Mouse (Mus musculus) right cerebral cortex, postnatal 25 days (tissue): ENCODE results near the gene Tmeff2.

Source experiments
- DNase-seq: peaks from one replicate; pipeline ENCODE4 v3.0.0; 2022

Tmeff2 gene

GRCm38 (mm10) chr1:51115761-51116160 is 215.3 kb downstream of the Tmeff2 start:
- no peak for DNase-seq

DNA sequence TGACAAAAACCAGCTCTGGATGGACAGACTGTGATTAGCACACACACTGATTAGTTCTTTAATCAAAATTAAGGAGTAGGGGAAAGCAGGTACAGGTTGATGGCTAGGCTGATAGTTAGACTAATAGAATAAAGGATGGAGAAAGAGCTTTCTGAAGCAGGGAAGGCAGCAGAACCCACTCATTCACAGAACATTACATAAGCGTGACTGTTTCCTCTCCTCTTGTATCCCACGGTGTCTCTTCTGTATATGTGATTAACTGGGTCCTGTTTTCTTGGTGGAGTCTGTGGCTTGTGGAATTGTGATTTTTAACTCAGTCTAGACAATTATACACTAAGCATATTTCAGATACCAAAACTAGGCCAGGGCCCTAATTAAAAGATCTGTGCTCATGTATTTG is 217.4 kb downstream of the Tmeff2 start:
- DNase-seq = no peak

DNA sequence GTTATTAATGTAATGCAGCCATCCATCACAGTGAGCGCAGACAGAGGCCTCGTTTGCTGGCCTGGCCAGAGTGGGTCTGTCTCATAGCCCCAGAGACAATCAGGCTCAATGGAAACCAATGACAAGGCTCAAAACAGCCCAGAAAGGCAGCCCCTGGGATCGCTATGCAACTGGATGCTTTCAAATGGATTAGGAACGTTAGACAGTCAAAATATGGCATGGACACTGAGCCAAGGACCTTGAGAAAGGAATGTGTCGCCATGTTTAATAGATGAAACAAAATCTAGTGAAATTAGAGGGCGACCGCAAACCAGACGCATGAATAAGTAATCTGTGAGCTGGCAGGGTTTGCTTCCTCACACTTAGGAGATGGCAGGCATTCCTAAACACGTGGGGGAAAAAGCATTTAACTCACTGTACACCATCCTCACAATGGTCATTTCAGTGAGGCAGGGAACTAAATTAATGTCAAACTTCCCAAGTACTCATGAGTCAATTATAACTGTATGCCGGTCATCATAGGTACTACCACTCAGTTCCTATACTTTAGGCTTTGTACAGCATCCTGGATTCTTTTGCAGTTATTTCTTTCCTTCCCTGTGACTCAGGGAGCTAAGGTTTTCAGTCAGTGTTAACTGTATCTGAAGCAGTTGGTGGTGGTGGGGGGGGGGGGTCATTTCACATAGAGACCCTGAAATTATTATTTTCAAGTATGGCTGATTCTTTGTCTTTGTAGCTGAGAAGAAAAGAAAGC is 225.4 kb downstream of the Tmeff2 start:
- no peak for DNase-seq

DNA sequence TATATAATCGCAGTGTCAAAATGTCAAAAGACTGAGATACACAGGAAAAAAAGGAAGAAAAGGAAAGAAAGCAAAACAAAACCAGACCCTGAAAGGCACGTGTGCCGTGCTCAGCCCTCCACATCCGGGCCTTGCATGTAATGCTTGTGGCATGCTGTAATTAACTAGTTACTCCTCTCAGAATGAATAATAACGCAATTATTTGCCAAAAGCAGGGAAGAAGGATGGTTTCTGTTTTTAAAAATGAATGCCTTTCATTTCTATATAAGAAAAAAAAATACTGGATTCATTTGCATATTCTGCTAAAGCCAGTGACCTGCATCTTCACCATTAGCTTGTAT is 225.9 kb downstream of the Tmeff2 start:
- no peak for DNase-seq

- no peak for DNase-seq
Observed at GRCm38 (mm10) chr1:51136792-51137191, 236.3 kb downstream of the Tmeff2 start.

GRCm38 (mm10) chr1:51139605-51140004 is 239.2 kb downstream of the Tmeff2 start:
- DNase-seq = no peak

DNA sequence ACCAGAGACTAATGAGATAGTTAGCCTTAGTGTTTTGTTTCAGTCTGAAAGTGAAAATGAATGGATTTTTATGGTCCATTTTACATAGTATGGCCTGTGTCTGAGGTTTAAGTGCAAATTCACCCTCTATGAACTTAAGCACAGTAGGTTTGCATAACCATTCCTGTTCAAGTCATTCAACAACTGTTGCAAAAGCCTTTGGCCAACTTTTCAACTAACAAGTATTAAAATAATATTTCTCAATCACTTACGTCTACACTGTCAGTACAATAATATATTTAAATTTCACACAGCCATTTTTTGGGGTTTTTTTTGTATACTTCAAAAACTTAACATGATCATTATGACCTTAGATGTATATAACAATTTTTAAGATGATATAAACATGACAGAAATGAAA is 240.9 kb downstream of the Tmeff2 start:
- no peak for DNase-seq

GRCm38 (mm10) chr1:51142729-51143128 is 242.3 kb downstream of the Tmeff2 start:
- DNase-seq = no peak

DNA sequence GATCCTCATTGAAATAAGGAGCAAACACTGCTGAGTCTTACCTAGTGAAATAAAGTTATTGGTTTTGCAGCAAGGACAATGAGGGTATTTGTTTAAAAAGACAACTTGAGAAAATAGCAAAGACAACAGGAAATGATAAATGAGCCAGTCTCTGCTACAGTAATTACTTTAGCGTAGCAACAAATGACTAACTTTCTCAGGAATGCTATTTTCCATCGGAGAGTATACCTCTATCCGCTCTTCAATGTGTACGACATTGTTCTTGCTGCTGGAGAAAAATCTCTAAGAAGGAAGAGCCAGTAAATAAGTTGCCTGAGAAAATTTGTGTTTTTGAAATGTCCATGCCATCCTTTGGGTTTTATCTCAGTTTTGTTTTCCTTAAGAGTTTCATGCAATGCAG is 245.2 kb downstream of the Tmeff2 start:
- no peak for DNase-seq

DNA sequence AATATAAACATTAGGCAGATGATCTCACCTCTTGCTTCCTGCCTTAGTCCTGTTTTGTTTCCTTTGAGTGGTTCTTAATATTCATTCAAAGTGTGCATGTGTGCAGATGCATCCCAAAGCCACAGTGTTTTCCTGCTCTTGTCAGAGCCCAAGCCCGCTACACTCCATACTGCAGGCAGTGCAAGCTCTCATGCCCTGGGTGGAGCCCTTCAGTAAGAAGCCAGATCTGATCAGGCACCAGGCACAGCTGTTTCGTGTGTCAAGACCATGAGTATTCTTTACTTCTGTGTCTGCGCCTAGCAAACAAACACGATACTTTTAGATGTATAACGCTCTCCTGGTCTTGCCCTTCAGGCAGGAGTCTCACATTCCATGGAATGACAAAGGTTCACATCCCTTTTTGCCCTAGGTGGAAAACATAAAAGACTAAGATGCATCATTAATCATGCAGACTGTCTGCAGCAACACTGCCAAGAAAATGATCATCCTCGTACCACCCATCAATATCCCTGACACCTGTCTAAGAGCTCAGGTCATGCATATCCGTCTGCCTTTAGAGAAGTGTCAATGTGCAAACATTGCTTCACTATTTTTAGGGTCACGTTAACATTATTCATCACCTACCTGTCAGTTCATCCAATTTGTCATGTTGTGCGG is 248.2 kb downstream of the Tmeff2 start:
- DNase-seq = no peak

- DNase-seq = no peak
Observed at GRCm38 (mm10) chr1:51149488-51149887, 249.0 kb downstream of the Tmeff2 start.

DNA sequence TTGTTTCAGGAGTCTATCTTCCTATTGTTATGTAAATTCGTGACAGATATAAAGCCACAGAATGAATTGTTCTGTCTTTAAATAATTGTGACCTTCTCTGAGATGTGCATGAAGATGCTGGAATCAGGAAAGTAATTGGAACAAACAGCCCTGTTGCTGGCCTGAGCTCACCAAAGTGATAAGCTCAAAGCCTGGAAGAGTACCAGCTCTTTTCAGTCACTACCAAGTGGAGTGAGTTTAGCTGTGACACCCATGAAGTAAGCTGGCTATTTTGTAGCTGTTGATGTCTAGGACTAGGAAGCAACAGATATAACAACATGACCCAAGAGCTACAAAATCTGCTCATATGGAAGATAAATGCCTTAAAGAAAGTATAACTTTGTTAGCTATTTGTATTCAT is 249.4 kb downstream of the Tmeff2 start:
- DNase-seq = no peak

DNA sequence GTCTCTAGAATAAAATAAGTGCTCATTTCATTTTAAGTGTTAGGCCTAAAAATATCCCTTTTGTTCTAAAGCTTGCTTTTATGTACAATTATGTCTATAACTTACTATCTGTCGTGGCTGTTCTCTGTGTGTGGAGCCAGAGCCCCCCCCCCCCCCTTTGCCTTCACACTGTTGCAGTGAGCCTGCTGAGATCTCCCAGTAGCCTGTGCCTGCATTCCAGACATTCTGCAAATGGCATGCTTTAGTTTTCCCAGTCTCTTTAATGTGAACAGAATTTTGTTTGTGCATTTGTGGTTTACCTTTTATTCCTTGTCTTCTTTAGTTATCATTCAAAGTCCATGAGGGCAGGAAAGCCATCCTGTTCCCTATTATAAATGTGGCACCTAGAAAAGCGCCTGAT is 251.6 kb downstream of the Tmeff2 start:
- no peak for DNase-seq

- no peak for DNase-seq
Observed at GRCm38 (mm10) chr1:51152856-51153255, 252.4 kb downstream of the Tmeff2 start.

GRCm38 (mm10) chr1:51184276-51184675 is 283.8 kb downstream of the Tmeff2 start:
- DNase-seq = no peak

- DNase-seq = no peak
Observed at GRCm38 (mm10) chr1:51189008-51189407, 288.6 kb downstream of the Tmeff2 start.

GRCm38 (mm10) chr1:51191253-51191652 is 290.8 kb downstream of the Tmeff2 start:
- DNase-seq = no peak

GRCm38 (mm10) chr1:51191872-51192613 is 291.6 kb downstream of the Tmeff2 start:
- DNase-seq = no peak

DNA sequence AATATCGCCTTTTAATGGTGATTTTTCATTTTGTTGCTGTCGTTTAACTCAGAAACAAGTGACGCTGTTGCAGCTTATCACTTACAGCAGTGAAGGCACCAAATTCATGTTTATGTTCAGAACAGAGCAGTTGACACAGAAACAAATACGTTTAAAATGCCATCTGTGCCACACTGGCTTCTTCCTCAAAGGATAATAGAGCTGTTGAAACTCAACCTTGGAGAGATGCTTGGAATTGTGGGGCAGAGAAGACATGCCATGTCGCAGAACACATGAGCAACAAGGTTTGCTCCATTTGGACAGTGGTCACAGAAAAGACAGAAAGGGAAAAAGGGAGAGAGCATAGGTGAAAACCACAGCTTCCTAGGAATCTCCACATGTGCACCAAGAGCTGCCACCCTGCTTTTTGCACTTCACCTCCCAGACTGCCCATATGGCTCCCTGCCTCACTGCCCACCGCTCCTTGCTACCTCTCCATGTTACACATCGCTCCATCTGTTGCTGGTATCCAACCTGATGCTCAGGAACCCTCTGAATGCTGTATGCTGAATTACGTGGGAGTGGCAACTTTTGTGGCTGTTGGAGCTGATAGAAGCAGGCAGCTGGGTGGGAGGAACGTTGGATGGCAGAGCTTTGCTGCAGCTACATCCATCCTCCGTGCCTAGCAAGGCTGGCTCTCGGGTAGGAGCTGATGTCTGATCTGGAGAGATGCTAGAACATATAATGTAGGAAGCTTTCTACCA is 298.8 kb downstream of the Tmeff2 start:
- peak; percentile 81 for DNase-seq

DNA sequence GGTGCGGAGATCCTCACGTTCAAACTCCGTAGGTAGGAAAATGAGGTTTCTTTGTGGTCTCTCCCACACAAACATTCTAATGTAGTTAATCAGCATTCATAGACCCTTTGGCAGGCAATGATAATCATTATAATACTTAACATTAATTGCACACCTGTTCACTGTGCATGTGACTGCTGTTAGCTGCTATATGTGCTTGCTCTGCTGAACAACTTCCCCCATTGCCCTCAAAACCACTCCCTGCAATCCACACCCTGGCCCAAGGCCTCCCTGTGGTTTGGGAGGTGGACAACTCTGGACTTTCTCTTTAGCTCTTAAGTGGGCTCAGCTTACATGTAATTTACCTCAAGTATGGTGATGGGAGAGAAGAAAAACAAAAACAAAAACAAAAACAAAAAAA is 299.5 kb downstream of the Tmeff2 start:
- DNase-seq = no peak

DNA sequence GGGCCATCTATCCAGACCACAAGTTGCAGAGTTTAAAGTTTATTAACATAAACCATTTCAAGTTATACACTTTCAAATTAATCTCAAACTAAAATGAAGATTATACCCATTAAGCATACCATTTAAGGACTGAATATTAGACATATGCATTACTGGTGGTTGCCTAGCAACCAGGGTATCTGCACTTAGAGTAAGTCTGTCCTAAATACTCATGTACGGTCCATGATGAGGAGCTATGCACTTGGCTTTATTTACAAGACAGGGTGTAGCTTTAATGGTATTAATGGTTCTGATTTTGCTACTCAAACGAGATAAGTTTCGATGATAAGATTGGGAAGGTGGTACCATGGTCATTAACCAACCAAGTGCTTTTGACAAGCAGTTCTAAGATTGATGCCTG is 315.2 kb downstream of the Tmeff2 start:
- no peak for DNase-seq

DNA sequence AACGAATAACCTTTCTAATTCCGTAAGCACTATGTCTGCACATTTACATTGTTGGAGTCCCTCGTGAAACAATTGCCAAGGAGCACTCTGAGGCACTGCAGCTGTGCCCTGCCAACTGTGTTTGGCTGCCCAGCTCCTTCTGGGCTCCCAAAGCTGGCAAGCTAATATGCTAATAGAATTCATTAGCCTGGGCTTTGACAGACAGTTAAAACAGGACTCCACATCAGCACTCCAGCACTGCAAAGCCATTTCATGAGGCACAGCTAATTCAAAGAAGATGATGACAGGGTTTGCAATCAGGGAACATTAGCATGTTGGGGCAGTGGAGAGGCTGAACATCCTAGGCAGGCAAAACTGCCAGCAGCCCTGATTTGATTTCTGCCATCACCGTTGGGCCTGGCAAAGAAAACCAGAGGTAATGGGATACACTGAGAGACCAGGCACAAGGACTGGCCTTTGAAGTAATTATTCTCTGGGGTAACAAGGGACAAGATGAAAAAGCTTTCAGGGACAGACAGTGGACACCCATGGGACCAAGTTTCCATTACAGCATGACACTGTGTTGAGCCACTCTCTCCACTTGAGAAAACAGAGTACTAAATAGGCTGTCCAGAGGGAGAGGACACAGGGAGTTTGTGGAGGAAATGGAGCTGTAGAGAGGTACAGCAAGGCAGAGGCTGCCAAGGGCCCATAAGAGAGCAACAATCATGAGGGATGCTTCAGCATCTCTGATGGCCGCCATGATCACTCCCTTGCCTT is 316.0 kb downstream of the Tmeff2 start:
- no peak for DNase-seq

DNA sequence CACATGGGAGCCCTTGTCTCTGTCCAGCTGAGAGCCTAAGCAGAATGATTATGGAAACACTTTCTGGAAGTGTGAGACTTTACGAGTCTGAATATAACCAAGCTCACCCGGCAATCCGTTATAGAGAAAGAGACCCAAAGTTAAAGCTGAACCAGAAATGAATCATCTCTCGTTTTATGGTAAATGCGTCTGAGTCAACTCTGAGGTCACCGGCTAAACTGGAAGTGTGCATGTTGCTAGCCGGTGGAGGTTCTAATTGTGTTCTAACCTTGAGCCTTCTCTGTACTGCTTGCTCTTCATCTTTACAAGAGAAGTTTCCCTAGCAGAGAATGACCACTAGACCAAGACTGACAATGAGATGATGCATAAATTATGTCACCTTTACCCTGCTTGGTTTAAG is 316.8 kb downstream of the Tmeff2 start:
- no peak for DNase-seq
